Mouse (Mus musculus) hindbrain, embryonic 16.5 days (tissue): ENCODE measurements around the gene Bcl11a. TPM values are rescaled to one million over a fixed set of nuclear protein-coding genes. Genes with fewer than 3 reads are reported as not detected.

Experiments
- ATAC-seq: fragments of 200-750 bp; cut with Nextera tagmentation; 2 replicates; pipeline ENCODE4 v1.8.0; 2017; ENCODE audit warnings: moderate TSS enrichment, moderate library complexity
- H3K27ac ChIP-seq: fragments of 300-500 bp; sonication (generic); 2 replicates; pipeline ENCODE4 v1.5.1; 2014; ENCODE audit warnings: low read depth, mild to moderate bottlenecking, control low read depth, low read length, moderate library complexity
- H3K27me3 ChIP-seq: fragments of 300-500 bp; sonication (generic); replicated peaks from 2 replicates; pipeline ENCODE4 v1.6.1; 2014; ENCODE audit warnings: low read length; ENCODE audit not compliant: control insufficient read depth, insufficient read depth
- H3K36me3 ChIP-seq: fragments of 300-500 bp; sonication (generic); 2 replicates; pipeline ENCODE4 v1.6.1; 2014; ENCODE audit warnings: mild to moderate bottlenecking, low read length, moderate library complexity, mixed read lengths; ENCODE audit not compliant: control insufficient read depth, insufficient read depth
- H3K4me1 ChIP-seq: fragments of 300-500 bp; sonication (generic); 2 replicates; pipeline ENCODE4 v1.6.1; 2014; ENCODE audit warnings: low read depth, low read length; ENCODE audit not compliant: control insufficient read depth, insufficient read depth
- H3K4me2 ChIP-seq: fragments of 300-500 bp; sonication (generic); 2 replicates; pipeline ENCODE4 v1.6.1; 2014; ENCODE audit warnings: mild to moderate bottlenecking, low read length, control low read depth, moderate library complexity
- H3K4me3 ChIP-seq: fragments of 300-500 bp; sonication (generic); 2 replicates; pipeline ENCODE4 v1.5.1; 2014; ENCODE audit warnings: mild to moderate bottlenecking, low read length, control low read depth, moderate library complexity
- H3K9ac ChIP-seq: fragments of 300-500 bp; sonication (generic); 2 replicates; pipeline ENCODE4 v1.6.1; 2014; ENCODE audit warnings: low read depth, mild to moderate bottlenecking, control low read depth, low read length, moderate library complexity
- H3K9me3 ChIP-seq: fragments of 300-500 bp; sonication (generic); 2 replicates; pipeline ENCODE4 v1.6.1; 2014; ENCODE audit warnings: mild to moderate bottlenecking, low read length, moderate library complexity; ENCODE audit not compliant: control insufficient read depth
- WGBS: fragments of 180-500 bp; shearing (Covaris S2); extraction: QIAGEN DNeasy Blood & Tissue Kit; methylation state at CpG from one replicate; pipeline ENCODE4 v1.1.7; 2014; 5-methylcytosine and 5-hydroxymethylcytosine counted together
- polyA plus RNA-seq: library from polyadenylated mRNA; unstranded; fragments of >200 nt; fragmentation: Nextera tagmentation; extraction: Ambion mirVana; gene quantifications from 2 replicates; pipeline ENCODE4 v1.2.1, GENCODE M21; 2015

Bcl11a gene
- polyA plus RNA-seq, 1 experiment from 2014 or later: 97.9 TPM

DNA sequence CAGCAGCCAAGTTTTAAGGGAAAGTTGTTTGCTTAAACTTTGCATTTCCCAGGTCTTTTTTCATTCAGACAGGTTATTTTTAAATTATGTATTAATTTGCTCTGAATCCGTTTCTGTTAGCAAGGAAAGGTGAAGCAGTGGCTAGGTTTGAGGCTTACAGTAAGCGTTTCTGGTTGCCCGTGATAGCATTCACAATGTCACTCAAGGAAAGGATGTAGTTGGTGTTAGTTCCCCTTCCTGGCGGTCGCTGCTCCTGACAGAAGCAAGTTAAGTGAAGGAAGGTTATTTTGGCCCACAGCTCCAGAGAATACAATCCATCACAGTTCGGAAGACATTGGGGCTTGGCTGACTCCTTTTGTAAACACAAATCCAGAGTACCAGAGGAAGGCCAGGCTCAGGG lies 61.6 kb downstream of the Bcl11a start:
- H3K4me1 ChIP-seq: peaks cover 5% of the 10 kb centered on the region; the same call in 1 of the 2 replicates
- no peak overlapping the region for H3K4me2 ChIP-seq
- ATAC-seq: no peak
- no peak overlapping the region for H3K27ac ChIP-seq
- H3K9me3 ChIP-seq: no peaks in the 10 kb centered on the region
- no peak overlapping the region for H3K9ac ChIP-seq
- H3K4me3 ChIP-seq: no peak overlapping the region
- no peaks in the 10 kb centered on the region for H3K36me3 ChIP-seq
- 86% methylated on average over 6 of the region's 6 CpGs for WGBS
- H3K27me3 ChIP-seq: no peaks in the 10 kb centered on the region

DNA sequence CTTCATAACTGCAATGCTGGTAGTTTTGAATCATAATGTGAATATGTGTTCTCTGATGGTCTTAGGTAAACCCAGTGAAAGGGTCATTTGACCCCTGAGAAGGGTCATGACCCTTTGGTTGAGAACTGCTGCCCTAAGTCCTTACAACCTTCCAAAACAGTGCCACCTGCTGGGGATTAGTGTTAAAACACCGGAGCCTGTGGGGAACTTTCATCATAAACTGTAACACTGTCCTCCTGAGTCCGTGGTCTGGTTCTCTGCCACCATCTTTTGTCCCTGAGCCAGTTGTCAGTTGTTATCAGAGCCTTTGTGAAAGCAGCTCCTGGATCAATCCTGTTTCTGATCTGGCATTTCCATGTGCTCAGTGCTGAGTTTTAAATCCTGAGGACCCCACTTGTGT lies 62.1 kb downstream of the Bcl11a start:
- no peak overlapping the region for H3K4me2 ChIP-seq
- no peak overlapping the region for H3K27ac ChIP-seq
- ATAC-seq: no peak
- peaks cover 5% of the 10 kb centered on the region; the same call in 1 of the 2 replicates for H3K4me1 ChIP-seq
- 86% methylated on average over 2 of the region's 2 CpGs for WGBS
- H3K27me3 ChIP-seq: no peaks in the 10 kb centered on the region
- H3K4me3 ChIP-seq: no peak overlapping the region
- no peaks in the 10 kb centered on the region for H3K36me3 ChIP-seq
- H3K9ac ChIP-seq: no peak overlapping the region
- no peaks in the 10 kb centered on the region for H3K9me3 ChIP-seq

DNA sequence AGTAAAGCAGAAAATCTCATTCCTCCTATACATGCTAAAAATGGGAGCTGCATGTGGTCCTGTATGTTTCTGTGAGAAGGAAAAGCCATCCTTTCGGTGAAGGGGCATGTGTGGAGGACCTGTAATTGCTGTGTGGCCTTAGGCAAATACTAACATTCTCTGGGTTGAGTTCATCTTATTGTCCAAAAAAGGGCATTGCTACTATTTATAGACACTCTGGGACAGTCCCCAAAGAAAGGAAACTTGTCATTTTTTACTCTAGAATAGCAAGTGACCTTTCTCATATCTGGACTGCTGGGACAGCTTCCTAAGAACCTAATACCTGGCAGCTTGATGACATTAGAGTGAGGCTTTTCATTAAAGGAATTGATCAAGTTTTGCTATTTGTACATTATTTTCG lies 63.1 kb downstream of the Bcl11a start:
- H3K4me2 ChIP-seq: no peak overlapping the region
- no peak overlapping the region for H3K4me3 ChIP-seq
- no peaks in the 10 kb centered on the region for H3K36me3 ChIP-seq
- H3K4me1 ChIP-seq: peaks cover 5% of the 10 kb centered on the region; the same call in 1 of the 2 replicates
- no peak overlapping the region for H3K9ac ChIP-seq
- H3K9me3 ChIP-seq: no peaks in the 10 kb centered on the region
- H3K27ac ChIP-seq: no peak overlapping the region
- H3K27me3 ChIP-seq: no peaks in the 10 kb centered on the region
- 84% methylated on average over 2 of the region's 2 CpGs for WGBS
- ATAC-seq: no peak

- H3K36me3 ChIP-seq: no peaks in the 10 kb centered on the region
- H3K9ac ChIP-seq: no peak overlapping the region
- WGBS: 58% methylated on average over 10 of the region's 10 CpGs
- no peak for ATAC-seq
- H3K4me1 ChIP-seq: peaks cover 4% of the 10 kb centered on the region; the same call in 1 of the 2 replicates
- no peak overlapping the region for H3K27ac ChIP-seq
- H3K9me3 ChIP-seq: no peaks in the 10 kb centered on the region
- no peak overlapping the region for H3K4me2 ChIP-seq
- no peak overlapping the region for H3K4me3 ChIP-seq
- no peaks in the 10 kb centered on the region for H3K27me3 ChIP-seq
Measured at GRCm38 (mm10) chr11:24141479-24142251, 63.8 kb downstream of the Bcl11a start.

DNA sequence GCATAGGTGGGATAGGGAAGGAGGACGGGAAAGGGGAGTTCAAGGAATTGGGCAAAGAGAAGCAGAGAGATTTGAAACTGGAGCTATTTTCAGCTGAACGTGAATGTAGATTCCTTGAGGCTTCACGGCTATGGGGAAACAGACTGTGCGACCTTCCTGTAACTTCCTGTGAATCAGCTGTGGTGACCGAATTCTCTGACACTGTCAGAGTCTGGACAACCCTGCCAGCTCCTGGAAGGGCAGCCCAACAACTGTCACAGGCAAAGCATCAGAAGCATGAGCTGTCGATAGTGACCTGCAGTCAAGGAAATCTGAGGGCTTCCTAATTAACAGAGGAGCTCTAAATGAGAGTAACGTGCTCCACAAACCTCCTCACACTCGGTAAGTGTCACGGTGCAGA lies 64.5 kb downstream of the Bcl11a start:
- Histone ChIP-seq H3K4me2 (no peak overlapping the region), H3K9me3 (no peaks in the 10 kb centered on the region), H3K27me3 (no peaks in the 10 kb centered on the region), H3K4me3 (no peak overlapping the region), H3K27ac (no peak overlapping the region), H3K4me1 (peaks cover 3% of the 10 kb centered on the region; the same call in 1 of the 2 replicates), H3K36me3 (no peaks in the 10 kb centered on the region), H3K9ac (no peak overlapping the region)
- WGBS: 56% methylated on average over 9 of the region's 9 CpGs
- ATAC-seq: no peak

GRCm38 (mm10) chr11:24144159-24144946 lies 66.5 kb downstream of the Bcl11a start:
- Histone ChIP-seq H3K4me1 (peaks cover 3% of the 10 kb centered on the region; the same call in 1 of the 2 replicates), H3K27ac (no peak overlapping the region), H3K36me3 (no peaks in the 10 kb centered on the region), H3K9me3 (no peaks in the 10 kb centered on the region), H3K9ac (no peak overlapping the region), H3K4me2 (no peak overlapping the region), H3K4me3 (no peak overlapping the region), H3K27me3 (no peaks in the 10 kb centered on the region)
- ATAC-seq: peak; percentile 55
- WGBS: 70% methylated on average over 16 of the region's 16 CpGs

GRCm38 (mm10) chr11:24146034-24146433 lies 68.2 kb downstream of the Bcl11a start:
- H3K4me2 ChIP-seq: no peak overlapping the region
- H3K36me3 ChIP-seq: no peaks in the 10 kb centered on the region
- no peaks in the 10 kb centered on the region for H3K27me3 ChIP-seq
- H3K27ac ChIP-seq: no peak overlapping the region
- WGBS: 89% methylated on average over 4 of the region's 4 CpGs
- no peak overlapping the region for H3K4me3 ChIP-seq
- H3K4me1 ChIP-seq: peaks cover 3% of the 10 kb centered on the region; the same call in 1 of the 2 replicates
- no peaks in the 10 kb centered on the region for H3K9me3 ChIP-seq
- ATAC-seq: no peak
- no peak overlapping the region for H3K9ac ChIP-seq

DNA sequence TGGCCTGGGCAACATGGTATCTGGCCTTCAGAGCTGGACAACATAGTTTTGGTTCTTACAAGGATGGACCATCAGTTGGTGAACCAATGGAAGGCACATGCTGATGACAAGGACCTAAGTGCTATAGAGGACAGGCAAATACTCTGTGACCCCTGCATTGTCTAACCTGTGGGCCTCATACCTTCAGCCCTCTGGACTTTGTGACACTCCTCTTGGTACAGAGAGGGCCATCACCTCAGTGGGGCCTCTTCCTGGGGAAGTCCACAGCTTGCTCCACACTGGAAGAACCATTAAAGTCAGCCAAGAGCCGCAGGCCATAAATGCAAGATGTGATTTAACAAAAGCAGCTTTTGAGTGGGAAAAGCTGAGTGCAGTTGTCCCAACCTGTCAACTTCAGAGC lies 68.6 kb downstream of the Bcl11a start:
- no peaks in the 10 kb centered on the region for H3K36me3 ChIP-seq
- WGBS: 91% methylated on average over 1 of the region's 1 CpGs
- no peak overlapping the region for H3K27ac ChIP-seq
- H3K27me3 ChIP-seq: no peaks in the 10 kb centered on the region
- H3K4me2 ChIP-seq: no peak overlapping the region
- ATAC-seq: no peak
- peaks cover 3% of the 10 kb centered on the region; the same call in 1 of the 2 replicates for H3K4me1 ChIP-seq
- no peaks in the 10 kb centered on the region for H3K9me3 ChIP-seq
- no peak overlapping the region for H3K4me3 ChIP-seq
- no peak overlapping the region for H3K9ac ChIP-seq

- H3K4me2 ChIP-seq: no peak overlapping the region
- no peak overlapping the region for H3K9ac ChIP-seq
- H3K4me1 ChIP-seq: no peaks in the 10 kb centered on the region; the same call in 1 of the 2 replicates
- no peak for ATAC-seq
- no peaks in the 10 kb centered on the region for H3K36me3 ChIP-seq
- WGBS: 87% methylated on average over 6 of the region's 6 CpGs
- H3K27me3 ChIP-seq: no peaks in the 10 kb centered on the region
- H3K9me3 ChIP-seq: no peaks in the 10 kb centered on the region
- H3K27ac ChIP-seq: no peak overlapping the region
- H3K4me3 ChIP-seq: no peak overlapping the region
Measured at GRCm38 (mm10) chr11:24147698-24148097, 69.8 kb downstream of the Bcl11a start.
